Mouse (Mus musculus) cortical plate, adult 2 months (tissue): ENCODE results near the gene Cwh43. TPM values are rescaled to one million over a fixed set of nuclear protein-coding genes. Genes with fewer than 3 reads are reported as not detected.

Experiments
- H3K27ac ChIP-seq: fragments of 200-500 bp; 2 replicates; pipeline ENCODE4 v1.5.1; 2012; ENCODE audit warnings: low read length, control low read depth, inconsistent platforms; ENCODE audit not compliant: insufficient read depth
- H3K4me1 ChIP-seq: fragments of 200-500 bp; 2 replicates; pipeline ENCODE4 v1.6.1; 2011; ENCODE audit warnings: low read length; ENCODE audit not compliant: control insufficient read depth, insufficient read depth
- H3K4me3 ChIP-seq: fragments of 200-500 bp; 2 replicates; pipeline ENCODE4 v1.5.1; 2011; ENCODE audit warnings: mild to moderate bottlenecking, low read length, control low read depth; ENCODE audit not compliant: insufficient read depth
- CTCF ChIP-seq: fragments of 200-500 bp; IDR thresholded peaks from 2 replicates; pipeline ENCODE4 v1.5.1; 2011; ENCODE audit warnings: mild to moderate bottlenecking, control low read depth, low read length; ENCODE audit not compliant: insufficient read depth; ENCODE audit errors: extremely low read depth
- POLR2A ChIP-seq: fragments of 200-500 bp; IDR thresholded peaks from 2 replicates; pipeline ENCODE4 v1.6.1; 2011; ENCODE audit warnings: mild to moderate bottlenecking, low read length, control low read depth; ENCODE audit not compliant: insufficient read depth; ENCODE audit errors: extremely low read depth
- polyA plus RNA-seq: library from polyadenylated mRNA; depleted of rRNA; stranded (reverse); fragments of >200 nt; gene quantifications from 2 replicates; pipeline ENCODE4 v1.2.3, GENCODE M21; 2012

Cwh43 gene
- polyA plus RNA-seq, 1 experiment, result 2.8 TPM

GRCm38 (mm10) chr5:73419045-73419695, 13.3 kb downstream of the Cwh43 start:
- no peaks in the 10 kb centered on the region for H3K4me1 ChIP-seq
- no peak overlapping the region for H3K27ac ChIP-seq
- TF ChIP-seq POLR2A, result no peak
- no peak for TF ChIP-seq CTCF
- no peak overlapping the region for H3K4me3 ChIP-seq

- H3K4me1 ChIP-seq, result peaks cover 2% of the 10 kb centered on the region; the same call in 1 of the 2 replicates
- H3K27ac ChIP-seq, result no peak overlapping the region
- TF ChIP-seq POLR2A (no peak), CTCF (no peak)
- no peak overlapping the region for H3K4me3 ChIP-seq
Measured at GRCm38 (mm10) chr5:73426824-73427223, 20.9 kb downstream of the Cwh43 start.

GRCm38 (mm10) chr5:73431581-73431980, 25.7 kb downstream of the Cwh43 start:
- peaks cover 2% of the 10 kb centered on the region; the same call in 1 of the 2 replicates for H3K4me1 ChIP-seq

GRCm38 (mm10) chr5:73432805-73433204, 26.9 kb downstream of the Cwh43 start:
- H3K27ac ChIP-seq, result no peak overlapping the region
- H3K4me3 ChIP-seq, result no peak overlapping the region
- H3K4me1 ChIP-seq, result no peaks in the 10 kb centered on the region
- TF ChIP-seq POLR2A (no peak), CTCF (no peak)

More at GRCm38 (mm10) chr5:73431581-73431980, 25.7 kb downstream of the Cwh43 start:
- TF ChIP-seq CTCF (peak; percentile 97), POLR2A (no peak)
- Histone ChIP-seq H3K4me3 (no peak overlapping the region), H3K27ac (no peak overlapping the region)

- H3K4me3 ChIP-seq, result no peak overlapping the region
- no peak overlapping the region for H3K27ac ChIP-seq
- TF ChIP-seq CTCF (no peak), POLR2A (no peak)
- no peaks in the 10 kb centered on the region for H3K4me1 ChIP-seq
Measured at GRCm38 (mm10) chr5:73434764-73435163, 28.9 kb downstream of the Cwh43 start.

GRCm38 (mm10) chr5:73442176-73442575, 36.3 kb downstream of the Cwh43 start:
- no peak for TF ChIP-seq CTCF

GRCm38 (mm10) chr5:73450276-73450675, 44.4 kb downstream of the Cwh43 start:
- Histone ChIP-seq H3K27ac (no peak overlapping the region), H3K4me1 (peaks cover 2% of the 10 kb centered on the region), H3K4me3 (no peak overlapping the region)
- no peak for TF ChIP-seq POLR2A
- TF ChIP-seq CTCF, result no peak

More at GRCm38 (mm10) chr5:73442176-73442575, 36.3 kb downstream of the Cwh43 start:
- Histone ChIP-seq H3K27ac (no peak overlapping the region), H3K4me3 (no peak overlapping the region), H3K4me1 (no peaks in the 10 kb centered on the region)

GRCm38 (mm10) chr5:73454502-73455306, 48.8 kb downstream of the Cwh43 start:
- no peak overlapping the region for H3K27ac ChIP-seq
- no peak overlapping the region for H3K4me3 ChIP-seq
- TF ChIP-seq POLR2A (no peak), CTCF (no peak)
- peaks cover 2% of the 10 kb centered on the region for H3K4me1 ChIP-seq

GRCm38 (mm10) chr5:73455307-73455687, 49.4 kb downstream of the Cwh43 start:
- H3K4me1 ChIP-seq, result no peaks in the 10 kb centered on the region
- no peak overlapping the region for H3K4me3 ChIP-seq
- no peak overlapping the region for H3K27ac ChIP-seq
- no peak for TF ChIP-seq CTCF
- TF ChIP-seq POLR2A, result no peak

GRCm38 (mm10) chr5:73468462-73469433, 62.9 kb downstream of the Cwh43 start:
- no peak overlapping the region for H3K27ac ChIP-seq
- H3K4me1 ChIP-seq, result no peaks in the 10 kb centered on the region
- TF ChIP-seq CTCF (no peak), POLR2A (no peak)
- H3K4me3 ChIP-seq, result no peak overlapping the region
